Mouse (Mus musculus): ENCODE results near the gene Ube2l3.

- TF ChIP-seq CTCF (IDR thresholded peaks at IDR 0.05; ENCODE audit: low read depth), result no peak
- TF ChIP-seq EP300 (IDR thresholded peaks at IDR 0.05; ENCODE audit: low read depth), result no peak
Measured at GRCm38 (mm10) chr16:17151874-17152273, 50.6 kb downstream of the Ube2l3 start.

Data from liver, postnatal 0 days (tissue).